Mouse (Mus musculus): Measurements from ENCODE around the gene Ccdc78. TPM values are rescaled to one million over a fixed set of nuclear protein-coding genes. Genes with fewer than 3 reads are reported as not detected.
A peak's percentile ranks its signal among the peaks of the same experiment; 100 is the strongest.
"Not testable (repeated sequence)": the region's sequence is repeated elsewhere in the genome, so short reads cannot be mapped to it uniquely, and the experiment has no call there.

The Ccdc78 gene
- total RNA-seq, 4 experiments from 2014 or later: 0.15 TPM; not detected in 3

GRCm38 (mm10) chr17:25783086-25783485 is 3.3 kb upstream of the Ccdc78 start:
- DNase-seq: no peak

- no peak for DNase-seq
Measured at GRCm38 (mm10) chr17:25783861-25784574, 2.4 kb upstream of the Ccdc78 start.

- DNase-seq: peak; percentile 92
Measured at GRCm38 (mm10) chr17:25785281-25785745, 1.1 kb upstream of the Ccdc78 start, which contains the start of gene Haghl. TSS of gene Haghl (minus strand) at chr17:25785673.

DNA sequence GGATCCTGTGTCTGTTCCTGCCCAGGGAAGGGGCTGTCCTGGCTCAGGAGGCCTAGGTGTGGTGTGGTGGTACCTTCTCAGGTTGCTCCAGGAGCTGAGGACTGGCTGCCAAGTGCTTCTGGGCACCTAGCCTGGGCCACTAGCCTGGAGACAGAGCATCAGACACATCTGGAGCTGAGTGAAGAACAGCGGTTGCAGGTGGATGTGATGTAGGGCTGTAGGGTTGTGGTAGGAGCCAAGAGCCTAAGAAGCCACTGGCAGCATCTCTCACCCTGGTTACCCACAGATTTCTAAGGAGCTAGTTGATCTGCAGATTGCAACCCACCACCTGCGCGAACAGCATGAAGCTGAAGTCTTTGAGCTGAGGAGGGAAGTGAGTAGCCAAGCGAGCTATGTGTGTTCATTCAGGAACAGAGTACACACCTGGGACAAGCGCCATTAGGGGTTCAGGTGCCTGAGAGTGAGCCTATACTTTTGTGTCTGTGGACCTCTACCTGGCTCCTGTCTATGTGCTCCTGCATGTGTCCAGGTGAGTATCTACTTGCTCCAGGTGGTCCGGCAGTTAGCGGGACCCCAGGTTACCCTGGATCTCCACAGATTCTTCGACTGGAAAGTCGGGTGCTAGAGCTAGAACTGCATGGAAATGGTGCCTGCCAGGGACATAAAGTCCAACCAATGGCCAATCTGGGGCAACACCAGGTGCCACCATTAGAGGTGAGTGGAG is 563 bp downstream of the Ccdc78 start:
- no peak for DNase-seq

GRCm38 (mm10) chr17:25791320-25791842 is 5.0 kb downstream of the Ccdc78 start:
- DNase-seq: no peak

DNA sequence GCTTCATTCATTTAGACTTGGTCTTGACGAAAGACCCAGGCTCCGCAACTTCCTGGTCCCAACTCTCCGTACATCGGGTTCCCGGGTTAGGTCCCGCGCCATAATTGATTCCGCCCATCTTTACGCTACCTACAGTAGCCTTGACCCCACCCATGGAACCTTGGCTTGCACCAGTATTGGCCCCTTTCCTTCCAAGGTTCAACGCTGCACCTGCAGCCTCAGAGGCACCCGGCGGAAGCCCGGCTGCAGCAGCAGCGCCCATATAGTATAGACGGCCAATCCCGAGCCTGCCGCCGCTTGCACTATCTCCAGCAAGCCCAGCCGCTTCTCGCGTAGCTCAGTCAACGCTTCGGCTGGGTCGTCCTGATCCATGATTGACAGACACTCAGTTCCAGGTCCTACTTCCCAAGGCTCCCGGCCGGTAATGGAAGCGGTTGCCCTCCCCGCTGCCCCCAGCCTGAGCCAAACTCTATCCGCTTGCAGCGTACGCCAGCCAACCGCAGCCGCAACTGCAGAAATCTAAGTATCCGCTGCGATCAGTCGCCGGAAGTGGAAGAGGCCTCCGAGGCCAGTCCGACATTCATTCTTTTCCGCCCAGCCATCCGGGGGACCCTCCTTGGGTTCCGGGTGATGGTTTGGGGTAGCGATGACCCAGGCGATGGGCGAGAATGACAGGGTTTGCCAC is 5.6 kb downstream of the Ccdc78 start:
- no peak for DNase-seq

DNA sequence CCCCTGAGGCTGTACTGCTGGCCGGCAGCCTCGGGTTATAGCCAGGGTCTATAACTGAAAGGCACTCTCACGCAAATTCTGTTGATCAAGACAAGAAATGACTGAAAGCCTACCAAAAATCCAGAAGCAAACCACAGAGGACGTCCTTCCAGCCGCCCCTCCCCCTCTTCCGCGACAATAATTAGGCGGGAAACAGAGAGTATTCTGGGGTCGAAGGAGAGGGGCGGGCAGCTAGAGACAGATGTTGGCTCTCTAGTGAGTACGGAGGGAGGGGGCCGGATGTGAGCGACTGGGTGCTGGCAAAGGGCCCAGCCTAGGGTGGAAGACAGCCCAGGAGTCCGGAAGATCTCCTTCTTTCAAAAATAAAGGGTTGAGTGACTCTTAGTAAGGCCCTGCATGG is 6.2 kb downstream of the Ccdc78 start, which contains the start of gene Fam173a:
TSS of gene Fam173a (minus strand) at position 287 of the 400 bp plus-strand sequence.
- DNase-seq: no peak

DNA sequence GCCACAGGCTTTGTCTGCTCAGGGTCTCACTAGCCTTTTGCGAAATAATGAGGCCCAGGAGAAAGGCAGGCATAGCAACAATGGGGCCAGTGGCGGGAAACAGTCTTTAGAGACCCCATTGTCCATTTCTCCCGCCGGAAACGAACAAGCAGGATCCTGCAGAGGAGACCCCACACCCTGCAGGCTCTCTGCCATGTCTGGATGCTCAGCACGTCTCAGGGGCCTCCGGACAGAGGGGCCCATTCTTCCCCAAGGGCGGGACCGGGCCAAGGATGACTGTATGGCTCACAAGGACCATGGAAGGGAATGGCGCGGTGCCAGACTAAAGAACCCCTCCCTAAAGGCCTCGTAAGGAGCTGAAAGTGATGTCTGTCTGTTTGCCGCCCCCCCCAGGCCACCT is 7.8 kb downstream of the Ccdc78 start:
- DNase-seq: no peak

- DNase-seq: no peak
Measured at GRCm38 (mm10) chr17:25794998-25795397, 8.6 kb downstream of the Ccdc78 start.

GRCm38 (mm10) chr17:25795609-25796092 is 9.3 kb downstream of the Ccdc78 start, which contains the start of gene AC134908.4:
TSS of gene AC134908.4 (minus strand) at chr17:25795659.
- DNase-seq: no peak

- no peak for DNase-seq
Measured at GRCm38 (mm10) chr17:25796211-25796771, 9.9 kb downstream of the Ccdc78 start.

GRCm38 (mm10) chr17:25796951-25797369 is 10.6 kb downstream of the Ccdc78 start, which contains the start of gene Metrn:
TSS of gene Metrn (minus strand) at chr17:25797136.
- peak; percentile 82 for DNase-seq

GRCm38 (mm10) chr17:25801029-25801428 is 14.6 kb downstream of the Ccdc78 start:
- DNase-seq: no peak

DNA sequence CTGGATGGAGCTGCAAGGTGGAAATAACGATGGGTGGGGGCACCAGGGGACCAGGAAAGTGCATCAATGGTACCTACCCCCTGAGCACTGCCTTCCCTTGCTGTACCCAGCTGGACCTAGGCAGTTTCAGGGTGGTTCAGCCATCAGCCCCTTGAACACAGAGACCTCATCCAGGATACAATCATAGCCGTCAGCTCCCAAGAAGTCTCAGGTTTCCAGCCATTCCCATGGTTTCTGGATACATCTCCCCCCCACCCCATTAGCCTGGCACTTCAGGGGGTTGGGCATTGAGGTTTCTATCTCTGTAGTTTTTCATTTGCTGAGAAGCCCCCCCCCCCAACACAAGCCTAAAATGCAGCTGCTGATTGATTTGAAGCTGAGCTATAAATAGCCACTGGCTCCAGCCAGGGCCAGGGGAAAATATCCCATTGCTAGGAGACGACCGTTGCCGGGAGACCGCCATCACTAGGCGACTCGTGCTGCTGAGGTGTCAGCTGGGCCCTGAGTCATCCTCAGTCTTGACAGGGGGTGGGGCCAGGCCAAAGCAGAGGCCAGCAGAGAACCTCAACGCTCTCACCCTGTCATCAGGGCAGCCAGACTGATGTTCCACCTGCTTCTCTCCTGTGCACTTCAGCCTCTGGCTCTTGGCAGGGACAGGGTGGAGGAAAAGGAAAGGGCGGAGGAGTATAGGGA is 16.6 kb downstream of the Ccdc78 start:
- DNase-seq: peak; percentile 85

- DNase-seq: no peak
Measured at GRCm38 (mm10) chr17:25806507-25806906, 20.1 kb downstream of the Ccdc78 start.

GRCm38 (mm10) chr17:25807452-25807851 is 21.1 kb downstream of the Ccdc78 start:
- DNase-seq: not testable (repeated sequence)

- DNase-seq: no peak
Measured at GRCm38 (mm10) chr17:25808028-25808427, 21.6 kb downstream of the Ccdc78 start.

DNA sequence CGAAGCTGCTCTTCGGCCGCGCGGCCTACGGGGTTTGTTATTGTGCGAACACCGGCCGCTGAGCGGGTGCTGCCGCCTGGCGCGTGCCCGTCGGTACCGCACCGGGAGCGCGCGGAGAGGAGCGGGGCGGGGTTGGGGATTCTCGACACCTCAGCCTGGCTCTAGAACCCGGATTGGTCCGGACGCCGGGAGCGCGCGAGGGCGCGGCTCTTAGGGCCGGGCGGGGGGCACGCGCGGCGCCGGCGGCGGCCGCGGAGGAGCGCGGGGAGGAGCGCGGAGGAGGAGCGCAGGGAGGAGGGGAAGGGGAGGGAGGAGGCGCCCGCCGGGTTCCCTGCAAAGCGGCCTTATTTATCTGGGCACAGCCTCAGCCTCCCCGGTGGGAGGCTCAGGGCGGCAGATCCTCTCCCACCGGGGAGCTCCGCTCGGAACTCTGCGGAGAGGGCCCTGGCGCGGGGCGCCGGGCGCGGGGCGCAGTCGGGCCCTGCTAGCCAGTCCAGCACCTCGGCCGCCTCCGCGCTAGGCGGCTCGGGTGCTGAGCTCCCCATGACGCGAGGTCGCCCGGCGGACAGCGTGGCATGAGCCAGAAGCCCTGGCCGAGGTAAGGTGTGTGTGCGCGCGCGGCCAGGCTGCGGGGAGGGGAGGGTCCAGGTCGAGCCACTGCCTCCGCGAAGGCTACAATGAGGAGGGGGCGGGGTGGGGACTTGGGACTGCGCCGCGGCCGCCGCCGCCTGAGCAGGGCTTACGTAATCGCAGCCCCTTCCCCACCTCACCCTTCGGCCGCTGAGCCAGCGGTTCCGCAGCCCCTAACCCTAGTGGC is 22.6 kb downstream of the Ccdc78 start, which contains the start of gene Fbxl16:
TSS of gene Fbxl16 (plus strand) at position 297 of the 817 bp plus-strand sequence.
- peak; percentile 83 for DNase-seq

DNA sequence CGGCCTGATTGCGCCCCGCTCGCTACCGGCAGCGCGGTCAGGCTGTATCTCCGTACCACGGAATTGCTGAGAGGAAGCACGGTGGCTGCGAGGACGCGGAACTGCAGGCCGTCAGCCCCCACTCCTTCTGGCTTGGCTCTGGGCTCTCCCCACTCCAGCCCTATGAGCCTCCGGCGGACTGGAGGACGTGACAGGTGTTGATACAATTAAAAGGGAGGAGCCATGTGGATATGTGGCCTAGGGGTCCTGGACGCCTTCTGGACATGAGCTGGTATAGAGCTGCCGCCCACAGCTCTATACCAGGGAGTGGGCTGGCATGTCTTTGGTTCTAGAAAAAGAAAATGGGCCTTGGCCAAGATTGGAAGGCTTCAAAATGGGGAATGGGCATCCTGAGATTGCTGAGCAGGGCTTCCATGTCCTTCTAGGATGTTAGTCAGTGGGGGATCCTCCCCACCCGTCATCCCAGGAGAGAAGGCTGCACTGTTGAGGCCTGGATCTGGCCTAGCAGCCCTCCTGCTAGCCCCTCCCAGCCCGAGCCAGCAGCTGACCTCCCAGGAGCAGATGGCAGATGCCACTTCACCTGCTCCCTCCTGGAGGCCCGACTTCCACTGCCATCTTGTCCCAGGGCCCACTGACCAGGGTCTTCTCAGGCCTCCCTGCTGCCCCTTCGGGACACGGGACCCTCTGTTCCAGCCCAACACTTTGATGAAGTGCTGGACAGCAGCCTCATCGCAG is 23.4 kb downstream of the Ccdc78 start:
- no peak for DNase-seq

- DNase-seq: no peak
Measured at GRCm38 (mm10) chr17:25810890-25811289, 24.5 kb downstream of the Ccdc78 start.
